Mouse (Mus musculus): Measurements from ENCODE around the gene Nkx2-3. TPM values are rescaled to one million over a fixed set of nuclear protein-coding genes. Genes with fewer than 3 reads are reported as not detected.

Nkx2-3 gene
- polyA plus RNA-seq, 1 experiment from 2014 or later, result not detected

- H3K4me1 ChIP-seq, result peaks cover 7% of the 10 kb centered on the region
- H3K9me3 ChIP-seq, result no peaks in the 10 kb centered on the region
- peaks cover 94% of the 10 kb centered on the region for H3K27me3 ChIP-seq (replicated peaks)
- ATAC-seq (ENCODE audit: low FRiP score, low read depth), result no peak
- no peak overlapping the region for H3K4me3 ChIP-seq
- no peaks in the 10 kb centered on the region for H3K36me3 ChIP-seq
- H3K9ac ChIP-seq, result no peak overlapping the region
- WGBS, result 3% methylated on average over 11 of the region's 11 CpGs
- H3K4me2 ChIP-seq (replicated peaks), result no peak overlapping the region
- H3K27ac ChIP-seq, result no peak overlapping the region
Observed at GRCm38 (mm10) chr19:43607842-43608680, 4.1 kb upstream of the Nkx2-3 start.

- ATAC-seq (ENCODE audit: low FRiP score, low read depth), result no peak
- Histone ChIP-seq H3K4me2 (replicated peaks) (no peak overlapping the region), H3K9ac (no peak overlapping the region), H3K27ac (no peak overlapping the region), H3K9me3 (no peaks in the 10 kb centered on the region), H3K4me1 (peaks cover 7% of the 10 kb centered on the region), H3K27me3 (replicated peaks) (peaks cover 92% of the 10 kb centered on the region), H3K4me3 (no peak overlapping the region), H3K36me3 (no peaks in the 10 kb centered on the region)
- 6% methylated on average over 8 of the region's 8 CpGs for WGBS
Observed at GRCm38 (mm10) chr19:43608711-43609457, 3.2 kb upstream of the Nkx2-3 start.

GRCm38 (mm10) chr19:43609458-43610330 lies 2.4 kb upstream of the Nkx2-3 start:
- no peak overlapping the region for H3K27ac ChIP-seq
- ATAC-seq (ENCODE audit: low FRiP score, low read depth), result no peak
- H3K9ac ChIP-seq, result no peak overlapping the region
- WGBS, result under 1% methylated on average over 25 of the region's 25 CpGs
- no peaks in the 10 kb centered on the region for H3K9me3 ChIP-seq
- no peak overlapping the region for H3K4me2 ChIP-seq (replicated peaks)
- H3K4me1 ChIP-seq, result peaks cover 14% of the 10 kb centered on the region
- H3K4me3 ChIP-seq, result no peak overlapping the region
- no peaks in the 10 kb centered on the region for H3K36me3 ChIP-seq
- peaks cover 92% of the 10 kb centered on the region for H3K27me3 ChIP-seq (replicated peaks)

- Histone ChIP-seq H3K4me2 (replicated peaks) (no peak overlapping the region), H3K27ac (no peak overlapping the region), H3K27me3 (replicated peaks) (peaks cover 92% of the 10 kb centered on the region), H3K9ac (no peak overlapping the region), H3K9me3 (no peaks in the 10 kb centered on the region), H3K4me3 (no peak overlapping the region), H3K36me3 (no peaks in the 10 kb centered on the region), H3K4me1 (peaks cover 22% of the 10 kb centered on the region)
- WGBS, result under 1% methylated on average over 32 of the region's 32 CpGs
- no peak for ATAC-seq (ENCODE audit: low FRiP score, low read depth)
Observed at GRCm38 (mm10) chr19:43610341-43610848, 1.7 kb upstream of the Nkx2-3 start.

- ATAC-seq (ENCODE audit: low FRiP score, low read depth), result no peak
- 3% methylated on average over 8 of the region's 8 CpGs for WGBS
- Histone ChIP-seq H3K36me3 (no peaks in the 10 kb centered on the region), H3K4me1 (peaks cover 29% of the 10 kb centered on the region), H3K27ac (no peak overlapping the region), H3K27me3 (replicated peaks) (peaks cover 92% of the 10 kb centered on the region), H3K9me3 (no peaks in the 10 kb centered on the region), H3K9ac (no peak overlapping the region), H3K4me2 (replicated peaks) (no peak overlapping the region), H3K4me3 (no peak overlapping the region)
Observed at GRCm38 (mm10) chr19:43611110-43611509, 1.0 kb upstream of the Nkx2-3 start.

- no peak overlapping the region for H3K9ac ChIP-seq
- peaks cover 92% of the 10 kb centered on the region for H3K27me3 ChIP-seq (replicated peaks)
- 3% methylated on average over 12 of the region's 12 CpGs for WGBS
- H3K36me3 ChIP-seq, result no peaks in the 10 kb centered on the region
- peak overlapping the region; percentile 43; the same call in 1 of the 2 replicates for H3K4me2 ChIP-seq (replicated peaks)
- H3K4me3 ChIP-seq, result no peak overlapping the region
- H3K27ac ChIP-seq, result no peak overlapping the region
- ATAC-seq (ENCODE audit: low FRiP score, low read depth), result no peak
- H3K9me3 ChIP-seq, result no peaks in the 10 kb centered on the region
- H3K4me1 ChIP-seq, result peaks cover 33% of the 10 kb centered on the region
Observed at GRCm38 (mm10) chr19:43611561-43611960, 564 bp upstream of the Nkx2-3 start.

- no peak overlapping the region for H3K27ac ChIP-seq
- no peaks in the 10 kb centered on the region for H3K9me3 ChIP-seq
- ATAC-seq (ENCODE audit: low FRiP score, low read depth), result no peak
- WGBS, result under 1% methylated on average over 23 of the region's 23 CpGs
- H3K4me2 ChIP-seq (replicated peaks), result peak overlapping the region; percentile 43
- H3K4me3 ChIP-seq, result no peak overlapping the region
- H3K36me3 ChIP-seq, result no peaks in the 10 kb centered on the region
- H3K9ac ChIP-seq, result no peak overlapping the region
- H3K4me1 ChIP-seq, result peaks cover 39% of the 10 kb centered on the region
- peaks cover 92% of the 10 kb centered on the region for H3K27me3 ChIP-seq (replicated peaks)
Observed at GRCm38 (mm10) chr19:43612501-43612971, 411 bp downstream of the Nkx2-3 start.

GRCm38 (mm10) chr19:43613293-43614130 lies 1.4 kb downstream of the Nkx2-3 start:
- peaks cover 94% of the 10 kb centered on the region for H3K27me3 ChIP-seq (replicated peaks)
- no peak overlapping the region for H3K9ac ChIP-seq
- H3K4me2 ChIP-seq (replicated peaks), result no peak overlapping the region
- H3K4me3 ChIP-seq, result no peak overlapping the region
- no peaks in the 10 kb centered on the region for H3K36me3 ChIP-seq
- ATAC-seq (ENCODE audit: low FRiP score, low read depth), result no peak
- H3K9me3 ChIP-seq, result no peaks in the 10 kb centered on the region
- no peak overlapping the region for H3K27ac ChIP-seq
- H3K4me1 ChIP-seq, result peaks cover 39% of the 10 kb centered on the region
- WGBS, result under 1% methylated on average over 26 of the region's 26 CpGs

- no peak for ATAC-seq (ENCODE audit: low FRiP score, low read depth)
- Histone ChIP-seq H3K27ac (no peak overlapping the region), H3K4me2 (replicated peaks) (peak overlapping the region; percentile 59), H3K4me1 (peaks cover 39% of the 10 kb centered on the region), H3K4me3 (peak overlapping the region; percentile 26), H3K9ac (no peak overlapping the region), H3K27me3 (replicated peaks) (peaks cover 98% of the 10 kb centered on the region), H3K9me3 (no peaks in the 10 kb centered on the region), H3K36me3 (no peaks in the 10 kb centered on the region)
- under 1% methylated on average over 92 of the region's 92 CpGs for WGBS
Observed at GRCm38 (mm10) chr19:43614341-43615073, 2.4 kb downstream of the Nkx2-3 start.

GRCm38 (mm10) chr19:43615074-43615445 lies 2.9 kb downstream of the Nkx2-3 start:
- Histone ChIP-seq H3K9me3 (no peaks in the 10 kb centered on the region), H3K27me3 (replicated peaks) (peaks cover 98% of the 10 kb centered on the region), H3K4me1 (peaks cover 39% of the 10 kb centered on the region), H3K36me3 (no peaks in the 10 kb centered on the region), H3K4me2 (replicated peaks) (peak overlapping the region; percentile 59), H3K4me3 (peak overlapping the region; percentile 26), H3K9ac (no peak overlapping the region), H3K27ac (no peak overlapping the region)
- ATAC-seq (ENCODE audit: low FRiP score, low read depth), result 0 out of 2 replicates have a peak, but pooled peaks have one; percentile 3
- under 1% methylated on average over 20 of the region's 20 CpGs for WGBS

Measured in neural tube, embryonic 12.5 days (tissue).